Mouse (Mus musculus) E14TG2a.4 (cell line): Measurements from ENCODE around the gene Dnajc8.

Experiments
- CTCF ChIP-seq: conservative IDR thresholded peaks from 2 replicates; pipeline ENCODE4 v1.5.1; 2014; ENCODE audit warnings: low read length
- NANOG ChIP-seq: IDR thresholded peaks from 2 replicates; pipeline ENCODE4 v1.6.1; 2014; ENCODE audit warnings: borderline replicate concordance, low read length, mixed read lengths

- no peak for TF ChIP-seq CTCF
- TF ChIP-seq NANOG, result no peak
These were observed 4.1 kb downstream of the Dnajc8 start for GRCm38 (mm10) chr4:132539481-132539880.
